Mouse (Mus musculus): ENCODE data around the gene C1qtnf1.

C1qtnf1 gene

GRCm38 (mm10) chr11:118473842-118474500 lies 46.0 kb downstream of the C1qtnf1 start:
- WGBS: 79% methylated on average over 6 of the region's 6 CpGs

GRCm38 (mm10) chr11:118475496-118476083 lies 47.6 kb downstream of the C1qtnf1 start:
- WGBS: 95% methylated on average over 7 of the region's 7 CpGs

DNA sequence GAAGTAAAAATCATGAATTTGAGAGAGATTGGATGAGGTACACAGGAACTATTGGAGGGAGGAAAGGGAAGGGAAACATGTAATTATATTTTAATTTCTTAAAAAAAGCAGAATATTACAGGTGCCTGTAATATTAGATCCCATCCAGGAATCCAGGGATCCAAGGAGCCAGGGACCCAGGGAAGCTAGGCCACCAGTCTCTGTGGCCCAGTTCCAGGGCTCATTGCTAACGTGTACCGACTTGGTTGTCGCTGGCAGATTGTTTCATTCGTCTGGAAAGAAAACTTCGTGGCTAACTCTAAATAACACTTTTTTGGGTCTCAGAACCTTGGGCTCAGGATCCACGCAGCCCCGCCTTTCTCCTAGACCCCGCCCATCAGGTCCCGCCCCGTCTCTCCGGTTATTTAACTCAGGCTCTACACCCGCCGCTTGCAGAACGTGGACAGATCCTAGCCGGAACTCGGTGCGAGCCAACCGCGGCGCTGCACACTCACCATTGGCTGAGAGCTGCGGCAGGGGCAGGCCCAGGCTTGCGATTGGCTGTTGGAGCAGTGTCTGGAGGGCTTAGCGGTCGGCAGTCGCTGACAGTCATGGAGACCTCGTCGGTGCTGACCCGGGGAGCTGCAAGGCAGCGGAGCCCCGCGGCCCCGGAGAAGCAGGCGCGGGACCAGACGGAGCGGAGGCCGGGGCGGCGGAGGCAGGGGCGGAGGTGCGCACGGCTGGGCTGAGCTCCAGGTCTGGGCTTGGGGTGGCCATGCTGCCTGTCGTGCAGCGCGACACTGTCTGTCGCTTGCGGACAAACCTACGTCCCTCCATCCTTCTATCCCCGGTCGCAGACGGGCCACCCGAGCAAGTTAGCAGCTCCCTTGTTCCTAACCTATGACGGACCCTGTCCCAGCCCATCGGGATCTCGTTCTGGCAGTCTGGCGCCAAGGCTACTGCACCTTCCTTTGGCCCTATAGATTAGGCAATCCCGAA lies 48.7 kb downstream of the C1qtnf1 start, which contains the start of gene Engase:
TSS of gene Engase (plus strand) at position 434 of the 978 bp plus-strand sequence.
- under 1% methylated on average over 57 of the region's 57 CpGs for WGBS

GRCm38 (mm10) chr11:118479776-118480175 lies 51.8 kb downstream of the C1qtnf1 start:
- WGBS: 77% methylated on average over 12 of the region's 12 CpGs

- 91% methylated on average over 11 of the region's 11 CpGs for WGBS
These were observed 53.2 kb downstream of the C1qtnf1 start for GRCm38 (mm10) chr11:118481231-118481630.

- WGBS: 86% methylated on average over 14 of the region's 14 CpGs
These were observed 53.7 kb downstream of the C1qtnf1 start for GRCm38 (mm10) chr11:118481751-118482150.

- 63% methylated on average over 8 of the region's 8 CpGs for WGBS
These were observed 56.2 kb downstream of the C1qtnf1 start for GRCm38 (mm10) chr11:118484169-118484568.

DNA sequence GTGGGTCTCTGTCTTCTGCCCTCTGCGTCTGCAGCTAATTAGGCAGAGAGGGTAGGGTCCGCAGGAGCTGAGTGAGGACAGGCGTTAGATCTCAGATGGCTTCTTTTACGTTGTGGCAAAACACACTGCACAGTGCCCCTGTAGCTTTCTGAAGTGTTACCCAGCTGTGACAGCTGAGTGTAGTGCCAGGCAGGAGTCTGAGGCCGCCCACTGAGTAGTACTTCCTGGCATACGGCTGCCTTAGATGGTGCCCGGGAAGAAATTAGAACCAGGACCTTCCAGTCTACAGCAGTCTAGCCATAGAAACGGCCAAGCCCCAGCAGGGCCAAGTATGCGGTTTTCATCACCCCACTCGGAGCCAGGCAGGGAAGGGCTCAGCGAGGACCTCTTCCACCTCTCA lies 57.3 kb downstream of the C1qtnf1 start:
- 49% methylated on average over 11 of the region's 11 CpGs for WGBS

DNA sequence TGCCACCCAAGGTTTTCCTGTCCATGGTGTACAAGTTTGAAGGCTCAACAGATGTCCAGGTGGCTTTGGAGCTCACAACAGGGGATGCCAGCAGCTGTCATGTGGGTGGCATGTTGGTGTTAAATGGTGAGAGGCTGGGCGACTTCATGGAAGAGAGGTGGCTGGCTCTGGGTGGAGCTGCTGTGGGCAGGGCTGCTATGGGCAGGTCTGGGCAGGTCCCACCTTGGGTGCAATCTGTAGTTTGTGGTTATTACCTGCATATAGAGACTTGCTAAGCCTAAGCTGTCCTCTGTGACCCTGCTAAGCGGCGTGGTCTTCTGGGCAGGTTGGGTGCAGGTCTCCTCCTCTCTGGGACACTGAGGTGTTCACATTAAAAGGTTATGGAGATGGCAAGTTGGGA lies 57.8 kb downstream of the C1qtnf1 start:
- WGBS: 83% methylated on average over 3 of the region's 3 CpGs

DNA sequence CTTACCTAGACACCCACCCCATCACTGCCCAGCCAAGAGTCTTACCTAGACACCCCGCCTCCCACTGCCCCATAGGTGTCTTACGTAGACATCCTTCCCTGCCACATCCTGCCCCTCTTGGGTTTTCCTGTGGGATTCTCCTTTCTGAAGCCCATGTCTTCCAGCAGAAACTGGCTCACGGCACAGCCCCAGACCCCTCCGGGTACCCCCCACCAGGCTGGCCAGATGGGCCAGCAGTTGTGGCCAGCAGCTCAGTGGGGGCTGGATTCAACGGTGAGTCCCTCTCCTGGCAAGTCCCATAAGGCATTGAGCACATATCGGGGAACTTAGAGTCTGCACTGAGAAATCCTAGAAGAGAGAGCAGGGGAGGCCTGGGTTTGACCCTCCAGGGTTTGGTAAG lies 58.3 kb downstream of the C1qtnf1 start:
- WGBS: 77% methylated on average over 6 of the region's 6 CpGs

DNA sequence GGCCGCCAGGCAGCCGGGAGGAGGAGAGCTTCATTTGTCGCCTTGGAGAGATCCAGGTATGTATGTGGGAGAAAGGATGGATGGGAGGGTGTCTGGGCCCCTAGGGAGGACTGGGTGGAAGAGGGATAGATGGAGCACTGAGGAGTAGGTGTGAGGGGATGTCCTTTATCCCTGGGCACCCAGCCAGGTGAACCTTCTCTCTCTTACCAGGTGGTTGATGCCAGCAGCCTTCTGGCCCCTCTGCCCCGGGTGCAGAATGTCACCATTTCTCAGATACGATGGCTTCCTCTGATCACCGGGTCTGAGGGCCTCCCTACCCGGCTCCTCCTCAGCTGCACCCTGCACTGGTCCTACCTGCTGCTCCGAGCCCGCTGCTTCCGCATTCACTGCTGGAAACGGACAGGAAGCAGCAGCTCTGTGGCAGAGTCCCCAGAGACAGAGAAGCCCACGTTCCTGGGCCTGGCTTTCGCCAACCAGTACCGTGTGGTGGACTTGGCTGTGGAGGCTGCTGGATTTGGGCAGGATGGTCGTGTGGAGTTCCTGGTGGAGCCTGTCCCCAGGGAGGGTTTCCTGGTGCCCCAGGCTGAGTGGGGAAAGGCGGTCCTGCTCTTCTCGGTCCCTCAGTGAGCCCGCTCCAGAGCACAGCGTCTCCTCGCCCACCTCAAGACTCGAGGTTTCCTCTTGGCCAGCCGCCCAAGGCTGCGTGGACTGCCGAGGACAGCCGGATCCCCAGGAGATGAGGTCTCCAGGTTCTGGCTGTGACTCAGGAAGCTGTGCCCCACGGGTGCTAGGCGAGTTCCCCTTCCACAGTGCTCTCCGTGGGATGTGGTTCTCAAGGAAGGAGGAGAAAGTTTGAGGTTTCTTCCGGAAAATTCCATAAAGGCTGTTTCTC lies 59.1 kb downstream of the C1qtnf1 start:
- WGBS: 56% methylated on average over 29 of the region's 29 CpGs

GRCm38 (mm10) chr11:118488191-118488906 lies 60.3 kb downstream of the C1qtnf1 start:
- WGBS: 73% methylated on average over 8 of the region's 8 CpGs

DNA sequence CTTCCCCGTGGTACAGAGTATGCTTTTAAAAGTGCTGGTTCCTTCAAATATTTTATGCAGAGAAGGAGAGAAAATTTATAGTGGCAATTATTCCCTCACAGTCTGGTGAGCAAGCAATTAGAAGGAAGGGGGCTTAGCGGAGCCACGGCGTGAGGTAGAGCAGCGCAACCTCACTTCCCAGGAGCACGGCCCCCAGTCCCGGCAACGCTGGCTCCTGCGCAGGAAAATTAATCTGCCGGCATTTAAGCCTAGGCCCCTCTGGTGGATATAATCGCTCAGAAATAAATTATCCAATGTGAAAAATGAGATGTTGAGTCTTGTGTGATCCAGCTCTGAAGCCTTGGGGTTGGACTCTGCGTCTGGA lies 60.9 kb downstream of the C1qtnf1 start:
- 67% methylated on average over 12 of the region's 12 CpGs for WGBS

GRCm38 (mm10) chr11:118490566-118491218 lies 62.7 kb downstream of the C1qtnf1 start:
- 42% methylated on average over 22 of the region's 22 CpGs for WGBS

DNA sequence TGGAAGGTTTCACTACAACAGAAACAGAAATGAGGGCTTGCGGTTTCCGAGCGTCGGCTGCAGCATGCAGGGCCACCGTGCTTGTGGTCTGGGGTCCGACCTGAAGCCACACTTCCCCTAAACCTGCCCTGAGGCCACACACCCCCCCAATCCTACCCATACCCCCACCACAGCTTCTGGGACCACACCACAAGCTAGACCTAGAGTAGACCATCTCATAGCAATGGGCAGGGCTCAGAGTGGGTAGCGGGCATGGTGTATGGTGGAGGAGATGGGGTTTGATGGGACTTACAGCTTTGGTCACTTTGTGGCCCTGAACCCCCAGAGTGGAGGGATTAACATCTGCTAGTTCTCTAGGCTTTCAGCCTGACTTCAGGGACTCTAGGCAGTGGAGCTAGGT lies 63.2 kb downstream of the C1qtnf1 start:
- 81% methylated on average over 7 of the region's 7 CpGs for WGBS

- 60% methylated on average over 2 of the region's 2 CpGs for WGBS
These were observed 65.5 kb downstream of the C1qtnf1 start for GRCm38 (mm10) chr11:118493458-118493857.

DNA sequence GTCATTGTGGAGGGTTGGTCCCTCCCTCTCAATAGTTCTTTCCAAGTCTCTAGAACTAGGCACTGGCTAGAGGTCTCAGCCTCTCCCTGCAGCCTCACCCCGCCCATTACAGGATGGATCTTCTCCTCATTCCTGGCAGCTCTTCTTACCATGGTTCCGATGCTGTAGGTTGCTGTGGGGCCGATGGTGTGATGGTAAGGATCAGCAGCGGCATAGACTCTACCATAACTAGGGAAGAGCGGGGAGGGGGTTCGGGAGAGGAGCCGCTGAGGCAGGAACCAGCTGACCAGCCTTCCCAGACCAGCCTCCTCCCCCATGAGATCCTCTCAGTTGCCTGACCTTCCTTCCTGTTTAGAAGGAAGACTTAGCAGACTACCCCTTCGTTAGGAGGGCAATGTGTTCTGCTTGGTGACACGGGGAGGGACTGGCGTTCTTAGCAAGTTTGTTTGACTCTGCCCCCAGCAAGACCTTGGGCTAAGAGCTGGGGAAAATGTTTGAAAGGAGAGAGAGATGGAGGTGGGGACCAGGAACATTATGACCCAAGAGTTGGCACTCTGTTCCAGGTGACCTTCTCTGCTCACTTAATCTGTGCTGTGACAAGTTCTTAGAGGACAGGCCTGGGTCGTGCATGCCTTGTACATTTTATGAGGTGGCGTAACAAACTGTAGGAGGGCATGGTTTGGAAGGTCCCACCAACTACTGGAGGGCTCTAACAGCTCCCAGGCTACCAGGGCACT lies 66.2 kb downstream of the C1qtnf1 start:
- WGBS: 71% methylated on average over 12 of the region's 12 CpGs

- 34% methylated on average over 5 of the region's 5 CpGs for WGBS
These were observed 67.1 kb downstream of the C1qtnf1 start for GRCm38 (mm10) chr11:118495065-118495464.

DNA sequence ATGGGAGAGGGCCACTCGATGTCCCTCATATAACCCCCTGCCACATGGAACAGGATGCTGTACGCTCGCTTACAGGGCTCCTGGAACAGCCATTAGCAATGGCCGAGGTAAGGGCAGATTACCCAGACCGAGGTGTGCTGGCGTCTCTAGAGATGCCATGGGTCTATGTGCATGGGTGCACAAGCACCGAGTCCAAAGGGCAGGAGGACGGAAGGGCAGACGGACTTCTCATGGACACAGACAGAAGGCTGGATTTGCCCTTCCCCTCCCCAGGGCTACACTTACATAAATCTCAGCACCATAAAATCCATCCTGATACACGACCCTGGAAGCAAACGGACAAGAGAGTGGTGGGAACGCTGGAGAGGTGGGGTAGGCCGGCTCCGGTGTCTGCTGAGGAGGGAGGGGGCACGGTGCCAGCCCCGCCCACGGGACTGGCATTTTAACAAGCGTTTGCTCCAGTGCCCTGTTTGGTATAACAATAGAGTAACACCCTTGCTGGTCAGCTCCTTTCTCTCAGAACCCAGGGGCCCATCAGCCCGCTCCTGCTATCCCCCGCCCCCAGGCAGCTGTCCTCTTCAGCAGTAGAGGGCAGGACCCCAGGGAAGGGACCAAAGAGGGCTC lies 68.2 kb downstream of the C1qtnf1 start:
- WGBS: 57% methylated on average over 20 of the region's 20 CpGs
